Mouse (Mus musculus) kidney, adult 2 months (tissue): Measurements from ENCODE around the gene Tbc1d15. TPM values are rescaled to one million over a fixed set of nuclear protein-coding genes. Genes with fewer than 3 reads are reported as not detected.
A peak's percentile ranks its signal among the peaks of the same experiment; 100 is the strongest.
"Not testable (repeated sequence)": the region's sequence is repeated elsewhere in the genome, so short reads cannot be mapped to it uniquely, and the experiment has no call there.

ENCODE experiments used
- DNase-seq: peaks from one replicate; pipeline ENCODE4 v3.0.0; 2021
- H3K27ac ChIP-seq: fragments of 200-500 bp; 2 replicates; pipeline ENCODE4 v1.5.1; 2012; ENCODE audit warnings: low read depth, low read length, control low read depth, inconsistent platforms; ENCODE audit not compliant: insufficient read depth
- H3K27me3 ChIP-seq: fragments of 200-500 bp; replicated peaks from 2 replicates; pipeline ENCODE4 v1.6.1; 2012; ENCODE audit warnings: mild to moderate bottlenecking, moderate library complexity, low read length, inconsistent platforms; ENCODE audit not compliant: control insufficient read depth, insufficient read depth
- H3K36me3 ChIP-seq: fragments of 200-500 bp; 2 replicates; pipeline ENCODE4 v1.6.1; 2012; ENCODE audit warnings: mild to moderate bottlenecking, moderate library complexity, low read length, inconsistent platforms; ENCODE audit not compliant: control insufficient read depth, insufficient read depth
- H3K4me1 ChIP-seq: fragments of 200-500 bp; 2 replicates; pipeline ENCODE4 v1.6.1; 2011; ENCODE audit warnings: low read length; ENCODE audit not compliant: control insufficient read depth, insufficient read depth
- H3K4me3 ChIP-seq: fragments of 200-500 bp; 2 replicates; pipeline ENCODE4 v1.5.1; 2011; ENCODE audit warnings: mild to moderate bottlenecking, low read depth, low read length, control low read depth; ENCODE audit not compliant: insufficient read depth
- CTCF ChIP-seq: fragments of 200-500 bp; conservative IDR thresholded peaks from 2 replicates; pipeline ENCODE4 v1.5.1; 2011; ENCODE audit warnings: low read depth, mild to moderate bottlenecking, control low read depth, low read length, moderate library complexity, mixed read lengths; ENCODE audit not compliant: insufficient read depth, insufficient read length
- POLR2A ChIP-seq: fragments of 200-500 bp; IDR thresholded peaks from one replicate; pipeline ENCODE4 v1.6.1; 2011; ENCODE audit warnings: low read depth, low read length, control low read depth
- WGBS: fragments of 180-500 bp; shearing (Covaris S2); methylation state at CpG from one replicate; pipeline ENCODE4 v1.1.7; 2018; 5-methylcytosine and 5-hydroxymethylcytosine counted together
- polyA plus RNA-seq: library from polyadenylated mRNA; depleted of rRNA; stranded (reverse); fragments of >200 nt; gene quantifications from 2 replicates; pipeline ENCODE4 v1.2.3, GENCODE M21; 2012

Tbc1d15 gene
- polyA plus RNA-seq, 1 experiment = 13.1 TPM

GRCm38 (mm10) chr10:115184697-115185096 lies 66.6 kb downstream of the Tbc1d15 start, which contains the start of gene Tph2:
Tph2 (minus strand) TSS chr10:115185022.
- no peak within 1 kb of the TSS for H3K27ac ChIP-seq
- H3K36me3 ChIP-seq = no peaks in the 10 kb centered on the region
- peak; percentile 38 for DNase-seq
- WGBS = 7% methylated on average over 9 of the region's 9 CpGs
- no peaks in the 10 kb centered on the region for H3K4me1 ChIP-seq
- peak; percentile 38; the same call in 1 of the 2 replicates for TF ChIP-seq CTCF
- TF ChIP-seq POLR2A = no peak
- no peak within 1 kb of the TSS for H3K4me3 ChIP-seq
- H3K27me3 ChIP-seq = no peaks in the 10 kb centered on the region

GRCm38 (mm10) chr10:115181034-115181433 lies 70.2 kb downstream of the Tbc1d15 start:
- 64% methylated on average over 3 of the region's 3 CpGs for WGBS
- no peak for DNase-seq

DNA sequence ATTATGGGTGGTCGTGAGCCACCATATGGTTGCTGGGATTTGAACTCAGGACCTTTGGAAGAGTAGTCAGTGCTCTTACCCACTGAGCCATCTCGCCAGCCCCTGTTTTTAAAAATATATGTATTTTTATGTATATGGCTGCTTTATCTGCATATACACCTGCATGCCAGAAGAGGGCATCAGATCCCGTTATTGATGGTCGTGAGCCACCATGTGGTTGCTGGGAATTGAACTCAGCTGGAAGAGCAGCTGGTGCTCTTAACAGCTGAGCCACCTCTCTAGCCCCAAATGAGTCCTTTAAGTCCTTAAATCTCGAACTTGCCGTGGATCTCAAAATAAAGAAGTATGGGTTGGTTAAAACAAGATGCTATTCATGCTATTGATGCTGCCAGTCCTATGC lies 73.2 kb downstream of the Tbc1d15 start:
- TF ChIP-seq CTCF = 0 out of 2 replicates have a peak, but pooled peaks have one; percentile 6
- H3K27me3 ChIP-seq, H3K27ac ChIP-seq, H3K36me3 ChIP-seq, DNase-seq, H3K4me1 ChIP-seq, H3K4me3 ChIP-seq: not testable (repeated sequence)
- WGBS = 71% methylated on average over 6 of the region's 6 CpGs

More at GRCm38 (mm10) chr10:115181034-115181433, 70.2 kb downstream of the Tbc1d15 start:
- no peak for TF ChIP-seq POLR2A
- no peak for TF ChIP-seq CTCF
- Histone ChIP-seq H3K27me3 (no peaks in the 10 kb centered on the region), H3K36me3 (no peaks in the 10 kb centered on the region), H3K4me3 (no peak overlapping the region), H3K4me1 (no peaks in the 10 kb centered on the region), H3K27ac (no peak overlapping the region)

GRCm38 (mm10) chr10:115175591-115175991 lies 75.7 kb downstream of the Tbc1d15 start:
- no peak for DNase-seq
- no peaks in the 10 kb centered on the region for H3K4me1 ChIP-seq
- TF ChIP-seq CTCF (no peak), POLR2A (no peak)
- no peak overlapping the region for H3K27ac ChIP-seq
- H3K36me3 ChIP-seq = no peaks in the 10 kb centered on the region
- WGBS = 24% methylated on average over 12 of the region's 12 CpGs
- no peak overlapping the region for H3K4me3 ChIP-seq
- H3K27me3 ChIP-seq = no peaks in the 10 kb centered on the region; the same call in 1 of the 2 replicates

DNA sequence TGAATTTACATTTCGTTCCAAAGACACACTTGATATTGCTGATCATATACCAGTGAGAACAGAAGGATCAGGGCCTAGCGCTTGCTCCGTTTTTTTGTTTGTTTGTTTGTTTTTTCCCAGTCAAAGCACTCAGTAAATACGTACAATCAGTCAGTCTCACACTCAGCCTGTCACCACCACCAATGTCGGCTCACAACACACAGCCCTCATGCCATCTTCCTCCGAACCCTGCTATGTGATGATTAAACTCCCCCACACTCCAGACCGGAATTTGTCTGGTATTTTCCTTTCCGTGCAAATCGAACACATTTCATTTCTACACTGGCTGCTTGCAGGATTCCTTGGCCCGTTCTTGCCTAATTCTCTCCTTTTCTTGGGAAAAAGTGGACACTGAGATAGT lies 77.9 kb downstream of the Tbc1d15 start:
- H3K4me1 ChIP-seq = no peaks in the 10 kb centered on the region
- DNase-seq = no peak
- 52% methylated on average over 10 of the region's 10 CpGs for WGBS
- TF ChIP-seq POLR2A = no peak
- no peak for TF ChIP-seq CTCF
- no peak overlapping the region for H3K27ac ChIP-seq
- no peak overlapping the region for H3K4me3 ChIP-seq
- no peaks in the 10 kb centered on the region for H3K36me3 ChIP-seq
- H3K27me3 ChIP-seq = no peaks in the 10 kb centered on the region; the same call in 1 of the 2 replicates

DNA sequence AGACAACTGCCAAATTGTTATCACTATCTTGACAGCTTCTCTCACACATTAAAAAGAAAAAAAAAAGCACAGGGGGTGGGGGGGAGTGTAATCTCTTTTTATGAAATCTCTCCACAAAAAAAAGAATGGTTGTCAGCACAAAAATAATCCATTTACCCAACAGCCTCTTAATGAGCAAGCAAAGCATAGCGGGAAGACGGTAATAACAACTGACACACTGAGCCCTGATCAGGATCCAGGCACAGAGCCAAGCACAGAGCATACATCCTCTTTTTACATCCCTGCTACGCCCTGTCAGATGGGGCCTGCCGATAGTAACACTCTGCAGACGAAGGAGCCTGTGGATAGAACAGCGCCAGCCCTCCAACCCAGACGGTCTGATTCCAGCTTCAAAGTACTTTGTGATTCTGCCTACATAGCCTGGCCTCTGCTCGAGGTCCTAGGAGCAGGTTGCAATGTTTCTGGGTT lies 79.9 kb downstream of the Tbc1d15 start:
- 67% methylated on average over 8 of the region's 8 CpGs for WGBS
- H3K4me3 ChIP-seq = no peak overlapping the region
- H3K27me3 ChIP-seq = no peaks in the 10 kb centered on the region; the same call in 1 of the 2 replicates
- H3K4me1 ChIP-seq = no peaks in the 10 kb centered on the region
- no peaks in the 10 kb centered on the region for H3K36me3 ChIP-seq
- TF ChIP-seq CTCF = no peak
- no peak for TF ChIP-seq POLR2A
- no peak for DNase-seq
- H3K27ac ChIP-seq = no peak overlapping the region

DNA sequence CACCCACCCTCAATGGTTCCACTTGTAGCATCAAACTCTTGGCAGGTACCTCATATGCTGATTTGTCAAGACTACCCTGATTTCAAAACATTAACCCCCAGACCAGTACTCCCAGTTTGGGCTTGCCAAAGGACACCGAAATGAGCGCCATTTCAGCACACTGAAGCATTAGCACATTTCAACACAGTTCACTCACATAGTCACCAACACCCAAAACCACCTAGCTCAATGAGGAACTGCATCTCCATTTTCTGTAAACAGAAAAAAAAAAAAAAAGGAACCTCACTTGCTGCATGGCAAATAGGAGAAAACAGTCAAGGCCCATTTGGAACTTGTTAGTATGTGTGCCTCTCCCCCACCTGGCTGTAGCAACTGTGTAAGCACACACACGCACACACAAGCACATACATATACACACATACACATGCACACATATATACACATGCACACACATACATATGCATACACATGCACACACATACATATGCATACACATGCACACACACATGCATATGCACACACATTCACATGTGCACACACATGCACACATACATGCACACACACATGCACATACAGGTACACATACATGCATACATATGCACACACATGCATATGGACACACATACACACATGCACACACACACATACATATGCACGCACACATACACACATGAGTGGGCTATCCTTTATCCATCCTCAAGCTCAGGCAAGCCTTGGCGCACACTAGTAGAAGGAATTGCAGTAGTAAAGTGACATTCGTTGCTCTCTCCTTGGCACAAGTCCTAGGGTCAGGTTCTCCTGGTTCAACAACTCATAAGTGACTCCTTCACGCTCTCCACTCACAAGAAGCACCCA lies 80.5 kb downstream of the Tbc1d15 start:
- 81% methylated on average over 7 of the region's 7 CpGs for WGBS
- H3K4me1 ChIP-seq = no peaks in the 10 kb centered on the region

More for the DNA sequence above, 80.5 kb downstream of the Tbc1d15 start:
- Histone ChIP-seq H3K27me3 (no peaks in the 10 kb centered on the region; the same call in 1 of the 2 replicates), H3K36me3 (no peaks in the 10 kb centered on the region), H3K27ac (no peak overlapping the region), H3K4me3 (no peak overlapping the region)
- no peak for DNase-seq
- TF ChIP-seq CTCF = no peak
- TF ChIP-seq POLR2A = no peak
